Mouse (Mus musculus) ES-E14 (cell line): Measurements from ENCODE around the gene Fcgr2b.

Experiments used
- CHD2 ChIP-seq: IDR thresholded peaks from 2 replicates; pipeline ENCODE4 v1.6.1; 2014; ENCODE audit warnings: mild to moderate bottlenecking, low read depth, low read length, inconsistent platforms
- HCFC1 ChIP-seq: IDR thresholded peaks from 2 replicates; pipeline ENCODE4 v1.6.1; 2012; ENCODE audit warnings: low read length, inconsistent platforms, borderline replicate concordance; ENCODE audit not compliant: insufficient read depth
- MAFK ChIP-seq: IDR thresholded peaks from 2 replicates; pipeline ENCODE4 v1.6.1; 2014; ENCODE audit warnings: mild to moderate bottlenecking, low read depth, low read length, inconsistent platforms; ENCODE audit not compliant: insufficient read depth
- ZC3H11A ChIP-seq: IDR thresholded peaks from 2 replicates; pipeline ENCODE4 v1.6.1; 2012; ENCODE audit warnings: low read depth, mild to moderate bottlenecking, inconsistent platforms, low read length, borderline replicate concordance
- ZNF384 ChIP-seq: IDR thresholded peaks from 2 replicates; pipeline ENCODE4 v1.6.1; 2012; ENCODE audit warnings: low read depth, low read length, inconsistent platforms

GRCm38 (mm10) chr1:170912891-170913615 is 63.3 kb downstream of the Fcgr2b start, which contains the start of gene Fcrlb:
- TF ChIP-seq MAFK: no peak
- TF ChIP-seq ZC3H11A: no peak
- TF ChIP-seq CHD2: no peak
- TF ChIP-seq ZNF384: no peak
- no peak for TF ChIP-seq HCFC1
